Mouse (Mus musculus) urinary bladder, postnatal 25 days (tissue): ENCODE measurements around the gene Thrb.

Experiments used
- DNase-seq: peaks from one replicate; pipeline ENCODE4 v3.0.0; 2022; ENCODE audit warnings: low spot score

The Thrb gene

DNA sequence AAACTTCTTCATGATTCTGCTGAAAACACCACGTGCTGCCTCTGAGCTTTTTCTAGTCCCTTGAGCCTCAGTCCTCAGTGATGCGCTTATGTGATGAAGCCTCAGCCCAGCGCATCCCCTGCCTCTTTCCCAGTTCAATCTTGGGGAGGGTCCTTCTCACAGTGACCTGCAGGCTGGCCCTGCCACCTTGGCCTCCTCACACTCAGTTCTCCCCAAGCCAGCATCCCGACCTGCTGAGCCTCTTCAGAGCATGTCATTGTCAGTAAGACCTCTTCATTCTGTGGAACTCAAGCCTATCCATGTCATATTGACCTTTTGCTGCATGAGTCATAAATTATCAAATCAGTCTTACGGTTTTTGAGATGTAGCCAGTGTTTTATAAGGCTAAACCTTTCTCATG, 376.5 kb downstream of the Thrb start:
- DNase-seq: no peak

DNA sequence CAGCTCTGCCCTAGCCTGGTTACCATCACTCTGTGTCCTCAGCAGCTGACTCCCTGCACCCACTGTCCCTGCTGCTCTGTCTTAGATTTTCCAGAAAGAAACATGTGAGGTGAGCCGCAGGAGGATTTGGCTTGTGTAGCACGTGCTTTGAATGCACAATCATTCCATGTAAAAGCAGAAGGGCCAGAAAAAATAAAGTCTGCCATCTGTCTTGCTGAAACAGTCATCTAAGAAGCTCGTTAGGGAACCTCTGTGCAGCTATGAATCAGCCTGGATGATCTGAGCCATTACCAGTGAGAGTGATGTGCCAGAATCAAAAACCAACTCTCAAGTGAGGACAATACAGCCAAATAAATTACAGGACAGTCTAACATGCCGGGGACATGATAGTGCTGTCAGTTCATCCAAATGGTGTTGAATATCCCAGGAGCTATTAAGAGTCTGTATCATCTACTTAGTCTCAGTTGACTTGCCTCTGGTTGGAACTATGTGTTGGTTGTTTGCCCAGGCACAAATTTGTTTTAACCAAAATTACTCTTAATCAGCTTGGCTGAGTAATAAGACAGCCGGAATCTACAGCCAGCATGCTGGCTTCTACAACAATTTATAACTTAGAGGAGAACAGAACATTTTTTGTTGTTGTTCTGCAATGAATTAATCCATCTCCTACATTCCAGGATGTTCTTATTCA, 402.2 kb downstream of the Thrb start:
- no peak for DNase-seq
